Mouse (Mus musculus) lung, postnatal 0 days (tissue): ENCODE data around the gene Zscan26. TPM values are rescaled to one million over a fixed set of nuclear protein-coding genes. Genes with fewer than 3 reads are reported as not detected.
"Not testable (repeated sequence)": the region's sequence is repeated elsewhere in the genome, so short reads cannot be mapped to it uniquely, and the experiment has no call there.

Source experiments
- ATAC-seq: fragments of 200-750 bp; cut with Nextera tagmentation; 2 replicates; pipeline ENCODE4 v1.8.0; 2017; ENCODE audit warnings: moderate library complexity
- DNase-seq: peaks from one replicate; pipeline ENCODE4 v3.0.0-alpha.2; 2016; ENCODE audit warnings: low spot score
- H3K27ac ChIP-seq: fragments of 300-500 bp; sonication (generic); 2 replicates; pipeline ENCODE4 v1.5.1; 2014; ENCODE audit warnings: antibody characterized with exemption, mild to moderate bottlenecking, low read length, mixed read lengths
- H3K27me3 ChIP-seq: fragments of 300-500 bp; sonication (generic); replicated peaks from 2 replicates; pipeline ENCODE4 v1.6.1; 2014; ENCODE audit warnings: low read length, mixed read lengths; ENCODE audit not compliant: insufficient read depth
- H3K36me3 ChIP-seq: fragments of 300-500 bp; sonication (generic); 2 replicates; pipeline ENCODE4 v1.6.1; 2014; ENCODE audit warnings: low read length, mixed read lengths; ENCODE audit not compliant: insufficient read depth
- H3K4me1 ChIP-seq: fragments of 300-500 bp; sonication (generic); 2 replicates; pipeline ENCODE4 v1.6.1; 2014; ENCODE audit warnings: antibody characterized with exemption, low read depth, low read length, mixed read lengths; ENCODE audit not compliant: insufficient read depth
- H3K4me2 ChIP-seq: fragments of 300-500 bp; sonication (generic); replicated peaks from 2 replicates; pipeline ENCODE4 v1.6.1; 2014; ENCODE audit warnings: low read depth, mild to moderate bottlenecking, low read length, moderate library complexity, mixed read lengths
- H3K4me3 ChIP-seq: fragments of 300-500 bp; sonication (generic); 2 replicates; pipeline ENCODE4 v1.5.1; 2014; ENCODE audit warnings: low read depth, low read length
- H3K9ac ChIP-seq: fragments of 300-500 bp; sonication (generic); replicated peaks from 2 replicates; pipeline ENCODE4 v1.6.1; 2014; ENCODE audit warnings: low read depth, mild to moderate bottlenecking
- H3K9me3 ChIP-seq: fragments of 300-500 bp; sonication (generic); 2 replicates; pipeline ENCODE4 v1.6.1; 2016; ENCODE audit warnings: low read length, mixed read lengths
- CTCF ChIP-seq: IDR thresholded peaks from 2 replicates; pipeline ENCODE4 v1.5.1; 2016; ENCODE audit warnings: antibody characterized with exemption, mild to moderate bottlenecking
- EP300 ChIP-seq: IDR thresholded peaks from 2 replicates; pipeline ENCODE4 v1.6.1; 2016; ENCODE audit warnings: antibody characterized with exemption, mild to moderate bottlenecking, control low read depth
- WGBS: fragments of 180-500 bp; shearing (Covaris S2); extraction: QIAGEN DNeasy Blood & Tissue Kit; methylation state at CpG from one replicate; pipeline ENCODE4 v1.1.7; 2014; 5-methylcytosine and 5-hydroxymethylcytosine counted together
- polyA plus RNA-seq: library from polyadenylated mRNA; unstranded; fragments of >200 nt; fragmentation: Nextera tagmentation; extraction: Ambion mirVana; gene quantifications from 2 replicates; pipeline ENCODE4 v1.2.1, GENCODE M21; 2015

Gene Zscan26
- polyA plus RNA-seq, 1 experiment from 2014 or later = 30.2 TPM

DNA sequence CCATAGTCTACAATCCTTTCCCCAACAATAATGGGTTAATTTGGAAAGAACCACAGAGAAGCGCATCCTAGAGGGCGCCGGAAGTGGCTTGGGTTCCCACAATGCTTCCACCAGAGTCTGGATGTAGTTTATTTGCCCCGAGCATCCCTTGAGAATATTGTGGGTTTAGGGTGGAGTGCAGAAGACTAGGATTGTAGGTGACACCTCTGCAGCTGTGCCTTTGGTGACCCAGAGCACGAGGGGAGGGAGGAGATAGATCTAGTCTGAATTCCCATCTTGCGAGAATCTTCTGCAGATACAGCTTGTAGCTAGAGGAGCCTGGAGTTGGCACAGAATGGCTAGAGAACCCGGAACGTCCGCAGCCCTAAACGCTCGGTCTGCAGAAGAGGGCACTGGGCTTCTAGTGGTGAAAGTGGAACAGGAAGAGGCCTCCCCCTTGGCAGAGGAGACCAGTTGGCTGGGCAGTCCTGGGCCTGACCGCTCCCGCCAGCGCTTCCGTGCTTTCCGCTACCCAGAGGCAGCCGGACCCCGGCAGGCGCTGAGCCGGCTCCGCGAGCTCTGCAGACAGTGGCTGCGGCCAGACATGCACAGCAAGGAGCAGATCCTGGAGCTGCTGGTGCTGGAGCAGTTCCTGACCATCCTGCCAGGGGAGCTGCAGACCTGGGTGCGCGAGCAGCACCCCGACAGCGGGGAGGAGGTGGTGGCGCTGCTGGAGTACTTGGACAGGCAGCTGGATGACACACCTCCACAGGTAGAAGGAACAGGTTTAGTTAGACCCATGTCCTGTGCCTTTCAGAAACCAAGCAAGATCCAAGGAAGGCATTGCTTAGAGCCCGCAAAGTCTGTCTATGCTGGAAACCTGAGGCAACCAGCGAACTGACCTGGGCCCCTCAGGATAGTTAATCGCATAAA lies 25.5 kb upstream of the Zscan26 start, which contains the start of the genes Zkscan4 and Gm10065:
Gene Zkscan4, plus strand, starts transcription at position 149 of the 912 bp plus-strand sequence.
Gene Gm10065, minus strand, starts transcription at position 683 of the 912 bp plus-strand sequence.
- peak; percentile 92 for ATAC-seq
- Histone ChIP-seq H3K27ac (peak within 1 kb of the TSS; percentile 76), H3K4me3 (peak within 1 kb of the TSS; percentile 51), H3K9ac (peak within 1 kb of the TSS; percentile 41), H3K4me2 (peak within 1 kb of the TSS; percentile 74)
- TF ChIP-seq EP300 (0 out of 2 replicates have a peak, but pooled peaks have one; percentile 14), CTCF (peak; percentile 51)
- H3K4me1 ChIP-seq, H3K9me3 ChIP-seq, H3K36me3 ChIP-seq, H3K27me3 ChIP-seq: not testable (repeated sequence)
- DNase-seq = peak; percentile 81
- WGBS = 4% methylated on average over 21 of the region's 31 CpGs

DNA sequence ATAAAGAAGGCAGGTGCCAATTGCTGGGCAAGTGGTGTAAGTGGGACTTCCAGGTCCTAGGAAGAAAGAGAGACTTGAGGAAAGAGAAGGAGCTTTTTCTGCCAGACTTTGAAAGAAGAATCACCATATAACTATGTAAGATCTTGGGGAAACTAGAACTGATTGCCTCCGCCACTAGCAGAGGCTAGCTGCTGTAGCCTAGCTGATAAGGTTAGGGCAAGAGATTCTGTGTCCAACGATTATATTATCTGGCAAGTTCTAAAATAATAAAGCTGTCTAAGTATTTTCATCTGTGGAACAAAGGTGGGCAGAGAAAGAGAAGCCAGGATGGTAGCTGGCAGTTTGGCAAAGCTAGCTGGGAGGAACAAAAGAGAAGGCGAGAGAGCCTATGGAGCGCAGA lies 18.9 kb upstream of the Zscan26 start:
- Histone ChIP-seq H3K27me3 (no peaks in the 10 kb centered on the region), H3K9me3 (no peaks in the 10 kb centered on the region), H3K4me1 (no peaks in the 10 kb centered on the region), H3K27ac (no peak overlapping the region), H3K36me3 (no peaks in the 10 kb centered on the region), H3K9ac (no peak overlapping the region), H3K4me2 (no peak overlapping the region), H3K4me3 (no peak overlapping the region)
- WGBS = 44% methylated on average over 4 of the region's 4 CpGs
- TF ChIP-seq CTCF = no peak
- ATAC-seq (no peak), DNase-seq (no peak)

- H3K36me3 ChIP-seq = no peaks in the 10 kb centered on the region
- 26% methylated on average over 9 of the region's 9 CpGs for WGBS
- no peaks in the 10 kb centered on the region for H3K4me1 ChIP-seq
- H3K27me3 ChIP-seq = no peaks in the 10 kb centered on the region
- H3K4me3 ChIP-seq = no peak overlapping the region
- no peak for TF ChIP-seq EP300
- TF ChIP-seq CTCF = no peak
- no peaks in the 10 kb centered on the region for H3K9me3 ChIP-seq
- ATAC-seq (peak; percentile 29), DNase-seq (no peak)
- no peak overlapping the region for H3K9ac ChIP-seq
- H3K27ac ChIP-seq = no peak overlapping the region
- peak overlapping the region; percentile 91; the same call in 1 of the 2 replicates for H3K4me2 ChIP-seq
Measured at GRCm38 (mm10) chr13:21469097-21469496, 15.6 kb upstream of the Zscan26 start.

DNA sequence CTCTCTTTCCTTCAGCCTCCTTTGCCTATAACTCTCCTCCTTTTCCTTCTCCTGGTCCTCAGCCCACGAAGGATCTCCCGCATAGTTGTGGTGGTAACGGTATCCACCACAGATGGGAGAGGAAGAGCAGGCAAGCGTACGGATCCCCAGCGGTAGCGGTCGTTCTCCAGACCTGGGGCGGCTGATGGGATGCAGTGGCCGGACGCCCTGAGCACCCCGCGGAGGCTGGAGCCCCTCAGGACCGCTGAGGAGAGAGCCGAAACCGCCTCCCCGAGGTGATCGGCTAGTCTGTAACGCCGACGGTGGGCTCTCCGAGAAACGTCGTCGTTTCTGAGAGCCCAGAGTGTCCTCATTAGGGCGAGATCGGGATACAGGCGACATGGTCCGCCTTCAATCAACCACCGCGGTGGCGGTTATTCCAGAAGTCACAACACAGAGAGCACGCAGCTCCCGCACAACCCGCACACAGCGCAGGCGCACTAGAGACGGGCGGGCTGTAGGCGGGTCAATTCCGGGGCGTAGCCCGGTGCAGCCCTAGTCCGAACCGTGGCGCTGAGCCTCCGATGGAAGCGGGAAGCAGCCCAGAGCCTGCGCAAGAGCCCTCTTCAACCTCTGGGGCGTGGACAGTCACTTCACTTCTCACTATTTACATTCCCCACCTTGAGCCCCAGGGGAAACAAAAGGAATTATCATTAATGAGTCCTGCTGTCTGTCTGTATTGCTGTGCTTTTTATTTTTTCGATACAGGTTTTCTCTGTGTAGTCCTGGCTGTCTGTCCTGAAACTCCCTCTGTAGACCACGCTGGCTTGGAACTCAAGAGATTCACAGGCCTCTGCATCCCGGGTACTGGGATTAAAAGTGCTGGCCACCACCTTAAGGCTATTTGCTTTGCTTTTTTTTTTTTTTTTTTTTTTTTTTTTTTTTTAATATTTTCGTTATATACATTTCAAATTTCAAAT lies 14.8 kb upstream of the Zscan26 start, which contains the start of gene Nkapl:
Gene Nkapl, minus strand, starts transcription at position 449 of the 959 bp plus-strand sequence.
- DNase-seq (peak; percentile 95), ATAC-seq (peak; percentile 100)
- H3K9ac ChIP-seq = peak within 1 kb of the TSS; percentile 72
- H3K4me1 ChIP-seq = no peaks in the 10 kb centered on the region
- no peaks in the 10 kb centered on the region for H3K27me3 ChIP-seq
- TF ChIP-seq EP300 (peak; percentile 42; the same call in 1 of the 2 replicates), CTCF (peak; percentile 12; the same call in 1 of the 2 replicates)
- no peaks in the 10 kb centered on the region for H3K36me3 ChIP-seq
- no peaks in the 10 kb centered on the region for H3K9me3 ChIP-seq
- H3K4me3 ChIP-seq = peak within 1 kb of the TSS; percentile 64
- H3K27ac ChIP-seq = peak within 1 kb of the TSS; percentile 81
- 2% methylated on average over 54 of the region's 54 CpGs for WGBS
- H3K4me2 ChIP-seq = peak within 1 kb of the TSS; percentile 91

GRCm38 (mm10) chr13:21467336-21467735 lies 13.8 kb upstream of the Zscan26 start:
- no peak for DNase-seq
- Histone ChIP-seq H3K36me3 (no peaks in the 10 kb centered on the region), H3K9me3 (no peaks in the 10 kb centered on the region), H3K4me3 (no peak overlapping the region), H3K4me1 (no peaks in the 10 kb centered on the region), H3K27ac (no peak overlapping the region), H3K27me3 (no peaks in the 10 kb centered on the region), H3K4me2 (no peak overlapping the region), H3K9ac (no peak overlapping the region)
- WGBS = 88% methylated on average over 10 of the region's 10 CpGs
- TF ChIP-seq CTCF = no peak
- TF ChIP-seq EP300 = no peak
- ATAC-seq = no peak

GRCm38 (mm10) chr13:21462516-21462915 lies 9.0 kb upstream of the Zscan26 start:
- not testable (repeated sequence) for DNase-seq, H3K27ac ChIP-seq, H3K27me3 ChIP-seq, H3K4me1 ChIP-seq, H3K9me3 ChIP-seq, H3K4me3 ChIP-seq, H3K4me2 ChIP-seq, H3K36me3 ChIP-seq, H3K9ac ChIP-seq, ATAC-seq
- 50% methylated on average over 9 of the region's 9 CpGs for WGBS
